Mouse (Mus musculus) MEL (cell line): ENCODE results near the gene Sh2b1. TPM values are rescaled to one million over a fixed set of nuclear protein-coding genes. Genes with fewer than 3 reads are reported as not detected.

ENCODE experiments used
- DNase-seq: peaks from one replicate; pipeline ENCODE4 v3.0.0; 2011; ENCODE audit warnings: low read depth, low spot score
- H3K27ac ChIP-seq: 2 replicates; pipeline ENCODE4 v1.5.1; 2012; ENCODE audit warnings: low read depth, mild to moderate bottlenecking, control low read depth, low read length, moderate library complexity; ENCODE audit not compliant: control insufficient read depth
- H3K27me3 ChIP-seq, 2 experiments: fragments of 150-350 bp in 1 of 2; sonication (generic) in 1 of 2; 2 replicates each; pipeline ENCODE4 v1.6.1; 2012; ENCODE audit warnings: low read length in 2 of 2, mild to moderate bottlenecking in 2 of 2, improper control_type of control experiment in 1 of 2, moderate library complexity in 1 of 2; ENCODE audit not compliant: insufficient read depth in 2 of 2, control insufficient read depth in 1 of 2
- H3K36me3 ChIP-seq, 2 experiments: 2 replicates each; pipeline ENCODE4 v1.6.1; 2012 to 2014; ENCODE audit warnings: low read length in 2 of 2, improper control_type of control experiment in 1 of 2, inconsistent platforms in 1 of 2, mild to moderate bottlenecking in 1 of 2; ENCODE audit not compliant: insufficient read depth in 2 of 2, control insufficient read depth in 1 of 2
- H3K4me1 ChIP-seq, 2 experiments: fragments of 150-350 bp in 1 of 2; sonication (generic) in 1 of 2; 2 replicates each; pipeline ENCODE4 v1.6.1; 2012; ENCODE audit warnings: low read length in 2 of 2, improper control_type of control experiment in 1 of 2, mild to moderate bottlenecking in 1 of 2; ENCODE audit not compliant: insufficient read depth in 2 of 2, control insufficient read depth in 1 of 2
- H3K4me3 ChIP-seq, 2 experiments: fragments of 150-350 bp in 1 of 2; sonication (generic) in 1 of 2; 2 replicates each; pipeline ENCODE4 v1.5.1; 2012; ENCODE audit warnings: low read depth in 2 of 2, low read length in 2 of 2, mild to moderate bottlenecking in 2 of 2, moderate library complexity in 2 of 2, control low read depth in 1 of 2, improper control_type of control experiment in 1 of 2; ENCODE audit not compliant: control insufficient read depth in 1 of 2, insufficient read depth in 1 of 2
- H3K79me2 ChIP-seq: 2 replicates; pipeline ENCODE4 v1.6.1; 2012; ENCODE audit warnings: mild to moderate bottlenecking, low read length, moderate library complexity; ENCODE audit not compliant: control insufficient read depth, poor library complexity, insufficient read depth
- H3K9ac ChIP-seq: 2 replicates; pipeline ENCODE4 v1.6.1; 2012; ENCODE audit warnings: low read depth, mild to moderate bottlenecking, control low read depth, low read length, moderate library complexity; ENCODE audit not compliant: control insufficient read depth, poor library complexity, severe bottlenecking
- H3K9me3 ChIP-seq: fragments of 150-350 bp; sonication (generic); replicated peaks from 2 replicates; pipeline ENCODE4 v1.6.1; 2012; ENCODE audit warnings: mild to moderate bottlenecking, low read length, improper control_type of control experiment, moderate library complexity; ENCODE audit not compliant: insufficient read depth
- CHD1 ChIP-seq: IDR thresholded peaks from 2 replicates; pipeline ENCODE4 v1.6.1; 2012; ENCODE audit warnings: low read depth, mild to moderate bottlenecking, inconsistent platforms, low read length, improper control_type of control experiment
- CHD2 ChIP-seq: IDR thresholded peaks from 2 replicates; pipeline ENCODE4 v1.6.1; 2011; ENCODE audit warnings: low read length, improper control_type of control experiment
- E2F4 ChIP-seq: IDR thresholded peaks from 2 replicates; pipeline ENCODE4 v1.6.1; 2011; ENCODE audit warnings: low read depth, low read length, improper control_type of control experiment, borderline replicate concordance
- GABPA ChIP-seq: IDR thresholded peaks from 2 replicates; pipeline ENCODE4 v1.6.1; 2012; ENCODE audit warnings: low read depth, mild to moderate bottlenecking, inconsistent platforms, low read length, improper control_type of control experiment, moderate library complexity
- JUND ChIP-seq: IDR thresholded peaks from 2 replicates; pipeline ENCODE4 v1.6.1; 2011; ENCODE audit warnings: low read depth, mild to moderate bottlenecking, improper control_type of control experiment, low read length
- KAT2A ChIP-seq: conservative IDR thresholded peaks from 2 replicates; pipeline ENCODE4 v1.6.1; 2012; ENCODE audit warnings: low read depth, low read length, improper control_type of control experiment, inconsistent platforms
- MAFK ChIP-seq: IDR thresholded peaks from 2 replicates; pipeline ENCODE4 v1.6.1; 2011; ENCODE audit warnings: low read depth, mild to moderate bottlenecking, low read length, improper control_type of control experiment, borderline replicate concordance
- MEF2A ChIP-seq: IDR thresholded peaks from 2 replicates; pipeline ENCODE4 v1.6.1; 2014; ENCODE audit warnings: low read depth, mild to moderate bottlenecking, inconsistent platforms, low read length, improper control_type of control experiment; ENCODE audit not compliant: poor library complexity, insufficient replicate concordance, severe bottlenecking; ENCODE audit errors: extremely low read depth
- MXI1 ChIP-seq: IDR thresholded peaks from 2 replicates; pipeline ENCODE4 v1.6.1; 2011; ENCODE audit warnings: mild to moderate bottlenecking, low read depth, low read length, improper control_type of control experiment
- MYB ChIP-seq: IDR thresholded peaks from 2 replicates; pipeline ENCODE4 v1.6.1; 2011; ENCODE audit warnings: mild to moderate bottlenecking, low read depth, low read length, improper control_type of control experiment
- NELFE ChIP-seq: IDR thresholded peaks from 2 replicates; pipeline ENCODE4 v1.6.1; 2011; ENCODE audit warnings: low read depth, low read length, improper control_type of control experiment
- POLR2A ChIP-seq, 2 experiments: IDR thresholded peaks; 2 replicates each; pipeline ENCODE4 v1.6.1; 2011 to 2012; ENCODE audit warnings: low read length in 2 of 2, mild to moderate bottlenecking in 2 of 2, control low read depth in 1 of 2, improper control_type of control experiment in 1 of 2, low read depth in 1 of 2, moderate library complexity in 1 of 2; ENCODE audit not compliant: control insufficient read depth in 1 of 2, insufficient read depth in 1 of 2, poor library complexity in 1 of 2
- SMC3 ChIP-seq: IDR thresholded peaks from 2 replicates; pipeline ENCODE4 v1.6.1; 2011; ENCODE audit warnings: low read depth, low read length, improper control_type of control experiment
- TBP ChIP-seq: IDR thresholded peaks from 2 replicates; pipeline ENCODE4 v1.8.0; 2011; ENCODE audit warnings: low read depth, low read length, improper control_type of control experiment
- TCF12 ChIP-seq: IDR thresholded peaks from 2 replicates; pipeline ENCODE4 v1.6.1; 2014; ENCODE audit warnings: low read depth, mild to moderate bottlenecking, inconsistent platforms, low read length, improper control_type of control experiment, moderate library complexity
- UBTF ChIP-seq: IDR thresholded peaks from 2 replicates; pipeline ENCODE4 v1.6.1; 2012; ENCODE audit warnings: low read depth, mild to moderate bottlenecking, inconsistent platforms, low read length, improper control_type of control experiment, moderate library complexity, borderline replicate concordance; ENCODE audit not compliant: insufficient read depth
- USF1 ChIP-seq: IDR thresholded peaks from 2 replicates; pipeline ENCODE4 v1.6.1; 2014; ENCODE audit warnings: low read depth, mild to moderate bottlenecking, inconsistent platforms, low read length, improper control_type of control experiment, moderate library complexity
- ZNF384 ChIP-seq: IDR thresholded peaks from 2 replicates; pipeline ENCODE4 v1.6.1; 2012; ENCODE audit warnings: low read depth, mild to moderate bottlenecking, inconsistent platforms, low read length, improper control_type of control experiment
- polyA plus RNA-seq, 2 experiments: library from polyadenylated mRNA; stranded (reverse) in 1 of 2; unstranded in 1 of 2; fragments of >175 nt in 1 of 2; fragments of >200 nt in 1 of 2; gene quantifications; 2 replicates each; pipeline versions ENCODE4 v1.2.1 to v1.2.4; 2012; ENCODE audit warnings: low replicate concordance in 2 of 2, low read depth in 1 of 2; ENCODE audit not compliant: insufficient read length in 2 of 2, insufficient read depth in 1 of 2, missing spikeins in 1 of 2
- total RNA-seq: library from RNA; depleted of rRNA; stranded (reverse); fragments of 300-350 nt; gene quantifications from 2 replicates; pipeline ENCODE4 v1.2.3, GENCODE M21; 2012

Gene Sh2b1
- total and polyA plus RNA-seq, 3 experiments, result 13.1 to 48.9 TPM; not detected in 1

DNA sequence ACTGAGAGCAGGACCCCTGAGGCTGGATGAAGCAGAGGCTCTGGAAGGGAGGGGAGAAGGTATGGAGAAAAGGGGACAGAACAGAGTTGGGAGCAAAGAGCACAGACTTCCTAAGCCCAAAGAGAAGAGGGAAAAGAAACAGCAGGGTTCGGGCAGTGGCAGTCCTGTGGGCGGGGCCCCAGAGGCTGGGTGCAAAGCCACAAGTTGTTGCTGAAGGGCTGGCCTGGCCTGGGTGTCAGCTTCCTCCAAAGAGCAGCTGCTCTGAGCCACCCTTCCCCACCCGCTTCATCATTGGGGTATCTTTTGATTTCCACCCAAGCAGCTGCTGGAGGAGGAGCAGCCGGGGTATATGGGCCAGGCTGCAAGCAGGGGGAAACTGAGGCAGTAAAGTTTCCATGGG, 11.1 kb downstream of the Sh2b1 start:
- Histone ChIP-seq H3K27ac (no peak overlapping the region), H3K4me1 (peaks cover 10 to 19% of the 10 kb centered on the region in 2 experiments), H3K4me3 (no peak overlapping the region), H3K36me3 (peaks cover 1 to 17% of the 10 kb centered on the region in 2 experiments; a peak in 3 of 4 replicates), H3K27me3 (no peaks in the 10 kb centered on the region), H3K9me3 (no peaks in the 10 kb centered on the region), H3K79me2 (no peaks in the 10 kb centered on the region), H3K9ac (peak overlapping the region; percentile 17; the same call in 1 of the 2 replicates)
- peak; percentile 63 for DNase-seq
- no peak for TF ChIP-seq POLR2A (IDR thresholded peaks at IDR 0.05; ENCODE audit: control insufficient read depth in 1 of 2, insufficient read depth in 1 of 2, low read depth in 1 of 2, low read length in 2 of 2, poor library complexity in 1 of 2)
- no peak for TF ChIP-seq CHD2
- no peak for TF ChIP-seq NELFE
- no peak for TF ChIP-seq MXI1
- TF ChIP-seq JUND, result no peak
- TF ChIP-seq MYB, result no peak

DNA sequence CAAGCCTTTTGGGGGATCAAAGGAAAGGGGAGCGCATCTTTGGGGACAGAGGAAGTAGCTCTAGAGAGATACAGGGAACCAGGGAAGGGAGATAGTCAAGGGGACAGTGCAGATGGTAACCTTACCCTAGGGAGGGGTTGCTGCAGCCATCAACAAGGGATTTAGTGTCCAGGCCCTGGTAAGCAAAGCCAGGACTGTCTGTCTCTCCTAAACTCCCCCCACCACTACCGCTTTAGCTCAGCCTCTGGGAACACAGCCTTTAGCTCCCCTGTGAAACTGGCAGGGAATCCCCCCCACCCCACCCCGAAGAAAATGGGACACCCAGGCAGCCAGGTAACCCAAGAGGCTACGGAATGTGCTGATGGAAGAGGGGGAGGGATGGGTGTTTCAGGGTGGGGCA, 11.7 kb downstream of the Sh2b1 start:
- peaks cover 10 to 19% of the 10 kb centered on the region in 2 experiments for H3K4me1 ChIP-seq
- H3K4me3 ChIP-seq, result no peak overlapping the region
- H3K79me2 ChIP-seq, result no peaks in the 10 kb centered on the region
- no peaks in the 10 kb centered on the region for H3K9me3 ChIP-seq
- H3K9ac ChIP-seq, result no peak overlapping the region
- no peak for DNase-seq
- no peak overlapping the region for H3K27ac ChIP-seq
- peaks cover 0 to 17% of the 10 kb centered on the region in 2 experiments; a peak in 2 of 4 replicates for H3K36me3 ChIP-seq
- no peak for TF ChIP-seq KAT2A
- no peak for TF ChIP-seq ZNF384
- TF ChIP-seq CHD2, result no peak
- TF ChIP-seq TBP, result no peak
- TF ChIP-seq MEF2A, result no peak
- no peak for TF ChIP-seq USF1
- no peak for TF ChIP-seq MAFK
- TF ChIP-seq CHD1, result no peak
- no peaks in the 10 kb centered on the region for H3K27me3 ChIP-seq

DNA sequence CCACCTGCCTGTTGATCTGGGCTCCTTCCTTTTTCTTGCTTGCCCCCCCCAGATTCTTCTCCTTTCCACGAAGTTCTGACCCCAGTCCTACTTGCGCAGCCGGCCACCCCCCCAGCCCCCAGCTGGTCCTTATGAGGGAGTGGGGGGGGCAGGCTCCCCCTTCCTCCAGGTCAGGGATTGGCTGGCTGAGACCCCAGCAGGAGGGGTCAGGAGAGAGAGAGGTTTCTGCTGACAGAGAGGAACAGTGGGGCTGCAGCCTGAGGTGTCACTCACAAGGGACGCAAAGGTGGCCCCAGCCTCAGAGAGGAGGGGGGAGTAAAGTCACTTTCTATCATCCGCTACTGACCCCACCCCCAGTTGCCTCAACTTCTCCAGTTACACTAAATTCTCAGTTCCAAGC, 12.2 kb downstream of the Sh2b1 start, which contains the start of gene Atp2a1:
Atp2a1 (minus strand) TSS at position 105 of the 400 bp plus-strand sequence.
- no peak within 1 kb of the TSS for H3K4me3 ChIP-seq
- no peaks in the 10 kb centered on the region for H3K9me3 ChIP-seq
- peak within 1 kb of the TSS; percentile 17; the same call in 1 of the 2 replicates for H3K9ac ChIP-seq
- no peaks in the 10 kb centered on the region for H3K79me2 ChIP-seq
- H3K27ac ChIP-seq, result no peak within 1 kb of the TSS
- H3K4me1 ChIP-seq, result peaks cover 10 to 19% of the 10 kb centered on the region in 2 experiments
- TF ChIP-seq E2F4 (no peak), UBTF (no peak), GABPA (no peak), SMC3 (no peak), MXI1 (no peak), TCF12 (no peak), USF1 (no peak)
- no peaks in the 10 kb centered on the region for H3K27me3 ChIP-seq
- no peak for DNase-seq
- peaks cover 0 to 17% of the 10 kb centered on the region in 2 experiments; a peak in 2 of 4 replicates for H3K36me3 ChIP-seq
